Mouse (Mus musculus) forebrain, embryonic 14.5 days (tissue): ENCODE measurements at regions not wholly inside any gene's neighbourhood (a gene's known extent, or its start where the extent isn't known, plus 50 kb on each side); places are given as distances from the start of the nearest gene placed in this dataset.

Experiments
- ATAC-seq: fragments of 200-750 bp; cut with Nextera tagmentation; 2 replicates; pipeline ENCODE4 v1.8.0; 2017; ENCODE audit warnings: mild to moderate bottlenecking, moderate library complexity
- DNase-seq: peaks from one replicate; pipeline ENCODE4 v3.0.0-alpha.2; 2015; ENCODE audit warnings: low spot score
- H3K27ac ChIP-seq: fragments of 300-500 bp; sonication (generic); 2 replicates; pipeline ENCODE4 v1.5.1; 2014; ENCODE audit warnings: low read depth, mild to moderate bottlenecking, control low read depth, low read length, moderate library complexity
- H3K27me3 ChIP-seq: fragments of 300-500 bp; sonication (generic); replicated peaks from 2 replicates; pipeline ENCODE4 v1.6.1; 2014; ENCODE audit warnings: low read length, control low read depth, mixed read lengths; ENCODE audit not compliant: control insufficient read depth, insufficient read depth
- H3K36me3 ChIP-seq: fragments of 300-500 bp; sonication (generic); 2 replicates; pipeline ENCODE4 v1.6.1; 2014; ENCODE audit warnings: low read length, control low read depth; ENCODE audit not compliant: control insufficient read depth, insufficient read depth
- H3K4me1 ChIP-seq: fragments of 300-500 bp; sonication (generic); 2 replicates; pipeline ENCODE4 v1.6.1; 2014; ENCODE audit warnings: antibody characterized with exemption, low read length, control low read depth; ENCODE audit not compliant: control insufficient read depth, insufficient read depth
- H3K4me2 ChIP-seq: fragments of 300-500 bp; sonication (generic); 2 replicates; pipeline ENCODE4 v1.6.1; 2014; ENCODE audit warnings: mild to moderate bottlenecking, control low read depth, low read length
- H3K4me3 ChIP-seq: fragments of 300-500 bp; sonication (generic); 2 replicates; pipeline ENCODE4 v1.5.1; 2014; ENCODE audit warnings: low read depth, low read length, control low read depth
- H3K9ac ChIP-seq: fragments of 300-500 bp; sonication (generic); 2 replicates; pipeline ENCODE4 v1.6.1; 2014; ENCODE audit warnings: mild to moderate bottlenecking, low read length, control low read depth, moderate library complexity
- H3K9me3 ChIP-seq: fragments of 300-500 bp; sonication (generic); replicated peaks from 2 replicates; pipeline ENCODE4 v1.6.1; 2016; ENCODE audit warnings: low read length, control low read depth, mixed read lengths; ENCODE audit not compliant: control insufficient read depth
- WGBS: fragments of 180-500 bp; shearing (Covaris S2); extraction: QIAGEN DNeasy Blood & Tissue Kit; methylation state at CpG from one replicate; pipeline ENCODE4 v1.1.7; 2014; 5-methylcytosine and 5-hydroxymethylcytosine counted together

GRCm38 (mm10) chr5:52920251-52920650 lies 86.4 kb downstream of the Anapc4 start:
- no peak overlapping the region for H3K27ac ChIP-seq
- H3K4me1 ChIP-seq = no peaks in the 10 kb centered on the region
- 91% methylated on average over 3 of the region's 3 CpGs for WGBS
- DNase-seq (no peak), ATAC-seq (no peak)
- H3K4me2 ChIP-seq = no peak overlapping the region
- no peaks in the 10 kb centered on the region for H3K9me3 ChIP-seq
- H3K4me3 ChIP-seq = no peak overlapping the region
- H3K36me3 ChIP-seq = no peaks in the 10 kb centered on the region
- H3K9ac ChIP-seq = no peak overlapping the region
- no peaks in the 10 kb centered on the region for H3K27me3 ChIP-seq

DNA sequence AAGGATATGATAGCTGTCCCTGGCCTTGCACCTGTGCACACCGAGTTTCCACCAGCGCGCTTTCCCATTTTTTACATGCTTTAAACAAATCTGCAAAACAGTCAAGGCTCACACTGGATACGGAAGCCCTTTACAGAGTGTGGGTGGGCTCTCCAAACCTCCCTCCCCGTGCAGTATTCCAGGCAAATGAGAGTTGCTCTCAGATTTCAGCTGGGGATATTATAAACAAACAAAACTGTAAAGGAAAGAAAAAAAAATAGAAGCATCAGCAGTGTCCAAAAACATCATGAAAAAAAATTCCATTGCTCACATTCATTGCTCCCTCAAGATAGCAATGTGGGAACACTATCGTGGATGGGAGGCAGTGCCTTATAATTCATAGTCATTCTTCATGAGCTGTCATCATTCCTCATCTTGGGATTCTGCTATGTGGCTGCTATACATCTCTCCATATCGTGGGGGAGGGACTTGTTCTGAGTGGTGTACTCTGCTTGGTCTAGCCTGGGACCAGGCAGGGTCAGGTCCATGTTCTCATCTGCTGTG lies 87.0 kb downstream of the Anapc4 start:
- no peak for DNase-seq
- Histone ChIP-seq H3K9me3 (no peaks in the 10 kb centered on the region), H3K9ac (no peak overlapping the region), H3K27me3 (no peaks in the 10 kb centered on the region), H3K36me3 (no peaks in the 10 kb centered on the region), H3K27ac (no peak overlapping the region), H3K4me3 (no peak overlapping the region), H3K4me2 (no peak overlapping the region), H3K4me1 (no peaks in the 10 kb centered on the region)
- no peak for ATAC-seq
- 86% methylated on average over 7 of the region's 7 CpGs for WGBS

DNA sequence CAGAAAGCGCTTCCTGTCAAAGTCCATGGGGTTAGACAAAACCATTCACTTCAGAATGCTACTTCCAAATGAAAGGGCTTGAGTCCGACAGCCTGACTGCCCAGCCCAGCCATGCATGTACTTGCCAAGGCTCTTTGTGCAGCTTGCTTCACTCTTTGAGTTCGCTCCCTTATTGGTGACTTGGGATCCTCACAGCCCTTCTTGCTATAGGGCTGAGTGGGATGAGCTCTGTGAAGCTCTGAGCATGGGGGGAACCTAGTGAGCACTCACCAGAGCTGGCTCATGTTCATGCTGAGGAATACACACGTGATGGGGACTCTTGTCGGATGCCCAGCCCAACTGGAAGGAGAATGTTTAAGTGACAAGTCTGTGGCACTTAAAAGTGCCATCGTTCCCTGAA lies 91.2 kb downstream of the Anapc4 start:
- Histone ChIP-seq H3K4me1 (no peaks in the 10 kb centered on the region), H3K9me3 (no peaks in the 10 kb centered on the region), H3K36me3 (no peaks in the 10 kb centered on the region), H3K9ac (no peak overlapping the region), H3K27me3 (no peaks in the 10 kb centered on the region), H3K4me2 (no peak overlapping the region), H3K27ac (no peak overlapping the region), H3K4me3 (no peak overlapping the region)
- ATAC-seq = no peak
- 60% methylated on average over 6 of the region's 6 CpGs for WGBS
- no peak for DNase-seq

GRCm38 (mm10) chr5:52929690-52930089 lies 95.9 kb downstream of the Anapc4 start:
- no peaks in the 10 kb centered on the region for H3K36me3 ChIP-seq
- H3K4me3 ChIP-seq = no peak overlapping the region
- ATAC-seq = no peak
- H3K4me1 ChIP-seq = no peaks in the 10 kb centered on the region
- no peaks in the 10 kb centered on the region for H3K27me3 ChIP-seq
- no peak for DNase-seq
- no peak overlapping the region for H3K4me2 ChIP-seq
- WGBS = 67% methylated on average over 8 of the region's 8 CpGs
- H3K9ac ChIP-seq = no peak overlapping the region
- H3K9me3 ChIP-seq = no peaks in the 10 kb centered on the region
- no peak overlapping the region for H3K27ac ChIP-seq

DNA sequence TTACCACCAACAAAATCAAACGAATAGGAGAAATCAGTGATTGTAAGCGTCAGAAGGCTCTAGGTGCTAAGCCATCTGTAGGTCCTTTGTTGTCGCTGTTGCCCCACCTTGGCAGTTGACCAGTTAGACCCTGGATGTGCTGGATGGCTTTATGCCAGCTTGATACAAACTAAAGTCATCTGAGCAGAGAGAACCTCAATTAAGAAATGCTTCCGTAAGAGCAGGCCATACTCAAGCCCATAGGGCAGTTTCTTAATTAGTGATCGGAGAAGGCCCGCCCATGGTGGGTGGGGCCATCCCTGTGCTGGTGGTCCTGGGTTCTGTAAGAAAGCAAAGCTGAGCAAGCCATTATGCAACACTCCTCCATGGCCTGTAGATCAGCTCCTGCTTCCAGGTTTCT lies 99.5 kb downstream of the Anapc4 start:
- Histone ChIP-seq H3K27ac (no peak overlapping the region), H3K4me3 (no peak overlapping the region), H3K4me2 (no peak overlapping the region), H3K36me3 (no peaks in the 10 kb centered on the region), H3K9ac (no peak overlapping the region), H3K9me3 (no peaks in the 10 kb centered on the region), H3K27me3 (no peaks in the 10 kb centered on the region), H3K4me1 (no peaks in the 10 kb centered on the region)
- peak; percentile 49 for DNase-seq
- ATAC-seq = peak; percentile 26; the same call in 1 of the 2 replicates
- WGBS = 59% methylated on average over 6 of the region's 6 CpGs

GRCm38 (mm10) chr5:52937626-52938025 lies 100.3 kb upstream of the Slc34a2 start:
- no peak overlapping the region for H3K4me3 ChIP-seq
- no peaks in the 10 kb centered on the region for H3K9me3 ChIP-seq
- no peaks in the 10 kb centered on the region for H3K36me3 ChIP-seq
- H3K9ac ChIP-seq = no peak overlapping the region
- H3K27me3 ChIP-seq = no peaks in the 10 kb centered on the region
- H3K4me2 ChIP-seq = no peak overlapping the region
- H3K4me1 ChIP-seq = no peaks in the 10 kb centered on the region
- no peak for DNase-seq
- no peak for ATAC-seq
- no peak overlapping the region for H3K27ac ChIP-seq
- 85% methylated on average over 1 of the region's 1 CpGs for WGBS

- H3K9me3 ChIP-seq = no peaks in the 10 kb centered on the region
- 90% methylated on average over 6 of the region's 6 CpGs for WGBS
- no peak overlapping the region for H3K4me3 ChIP-seq
- H3K36me3 ChIP-seq = no peaks in the 10 kb centered on the region
- no peak overlapping the region for H3K4me2 ChIP-seq
- H3K27me3 ChIP-seq = no peaks in the 10 kb centered on the region
- ATAC-seq = no peak
- H3K4me1 ChIP-seq = no peaks in the 10 kb centered on the region
- no peak overlapping the region for H3K27ac ChIP-seq
- no peak overlapping the region for H3K9ac ChIP-seq
- no peak for DNase-seq
Measured at GRCm38 (mm10) chr5:52939994-52940393, 97.9 kb upstream of the Slc34a2 start.

GRCm38 (mm10) chr5:52940645-52941044 lies 97.2 kb upstream of the Slc34a2 start:
- no peak overlapping the region for H3K9ac ChIP-seq
- no peaks in the 10 kb centered on the region for H3K27me3 ChIP-seq
- no peak overlapping the region for H3K4me3 ChIP-seq
- no peak overlapping the region for H3K27ac ChIP-seq
- 81% methylated on average over 4 of the region's 4 CpGs for WGBS
- H3K4me1 ChIP-seq = no peaks in the 10 kb centered on the region
- no peaks in the 10 kb centered on the region for H3K9me3 ChIP-seq
- ATAC-seq = no peak
- H3K4me2 ChIP-seq = no peak overlapping the region
- no peaks in the 10 kb centered on the region for H3K36me3 ChIP-seq
- DNase-seq = no peak

DNA sequence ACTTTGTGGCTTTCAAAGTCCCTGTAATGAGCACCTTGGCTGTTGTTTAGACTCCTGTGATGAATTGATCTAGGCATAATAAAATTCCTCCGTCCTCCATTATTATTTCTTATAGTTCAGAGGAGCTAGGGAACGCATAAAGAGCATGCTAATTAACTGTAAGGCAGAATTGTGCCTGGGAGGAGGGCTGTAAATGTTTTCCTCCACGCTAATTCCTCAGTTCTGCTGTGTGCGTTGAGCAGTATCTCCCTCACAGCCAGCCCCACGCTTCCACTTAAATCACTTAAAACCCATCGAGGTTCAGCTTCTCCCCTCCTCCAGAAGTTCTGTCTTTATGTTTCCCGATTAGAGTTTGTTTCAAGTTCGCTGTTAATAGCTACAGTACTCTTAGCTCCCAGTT lies 84.0 kb upstream of the Slc34a2 start:
- no peak overlapping the region for H3K27ac ChIP-seq
- no peaks in the 10 kb centered on the region for H3K4me1 ChIP-seq
- DNase-seq (no peak), ATAC-seq (no peak)
- H3K36me3 ChIP-seq = no peaks in the 10 kb centered on the region
- H3K27me3 ChIP-seq = no peaks in the 10 kb centered on the region
- H3K9me3 ChIP-seq = no peaks in the 10 kb centered on the region
- no peak overlapping the region for H3K4me3 ChIP-seq
- no peak overlapping the region for H3K4me2 ChIP-seq
- no peak overlapping the region for H3K9ac ChIP-seq
- WGBS = 27% methylated on average over 8 of the region's 8 CpGs
